7 mouse cellular contexts compared by ENCODE assay signal in the genomic region with DNA sequence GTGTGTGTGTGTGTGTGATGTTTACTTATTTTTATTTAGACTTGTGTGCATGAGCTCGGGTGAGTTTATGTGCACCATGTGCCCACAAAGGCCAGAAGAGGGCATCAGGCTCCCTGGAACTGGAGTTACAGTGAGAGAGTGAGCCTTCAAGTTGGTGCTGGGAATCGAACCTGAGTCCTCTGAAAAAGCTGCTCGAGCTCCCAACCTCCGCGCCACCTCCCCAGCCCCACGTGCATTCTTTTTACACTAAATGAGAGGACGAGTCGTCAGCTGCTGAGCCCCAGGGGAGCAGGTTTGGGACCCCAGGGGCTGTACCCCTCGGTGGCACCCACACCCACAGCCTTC. TPM values are rescaled to one million over a fixed set of nuclear protein-coding genes. Genes with fewer than 3 reads are reported as not detected.
DNase-seq lines count a peak whose midpoint lies in the region; ATAC-seq and TF ChIP-seq lines count a peak whose summit lies in the region.

No protein-coding gene starts in this region.

- H3K9ac ChIP-seq in lung, postnatal 0 days (replicated peaks; ENCODE audit: low read depth): peak overlapping the region; percentile 60
- H3K9ac ChIP-seq in embryonic facial prominence, embryonic 11.5 days (replicated peaks; ENCODE audit: low read length): peak overlapping the region; percentile 67

- DNase-seq in lung, postnatal 0 days (ENCODE audit: low spot score): no peak
- DNase-seq in lung, postnatal 4 days: no peak
- no peak for DNase-seq in embryonic facial prominence, embryonic 11.5 days (ENCODE audit: low spot score)
- no peak for DNase-seq in limb, embryonic 10.5 days (ENCODE audit: low spot score)
- DNase-seq in adrenal gland, postnatal 14 days: no peak
- no peak for DNase-seq in adrenal gland, postnatal 36 days

- peaks cover 13% of the 10 kb centered on the region; the same call in 1 of the 2 replicates for H3K4me1 ChIP-seq in lung, postnatal 0 days (ENCODE audit: insufficient read depth, low read depth, low read length)
- H3K4me1 ChIP-seq in embryonic facial prominence, embryonic 11.5 days (ENCODE audit: control insufficient read depth, insufficient read depth, low read length): no peaks in the 10 kb centered on the region; the same call in 1 of the 2 replicates
- peaks cover 33% of the 10 kb centered on the region for H3K4me1 ChIP-seq in limb, embryonic 10.5 days
- peaks cover 16% of the 10 kb centered on the region for H3K4me1 ChIP-seq in olfactory bulb, adult 2 months (ENCODE audit: control insufficient read depth, insufficient read depth, low read length)

- 0 out of 2 replicates have a peak, but pooled peaks have one; percentile 4 for TF ChIP-seq CTCF in lung, postnatal 0 days (IDR thresholded peaks at IDR 0.05)
- TF ChIP-seq CTCF in olfactory bulb, adult 2 months (IDR thresholded peaks at IDR 0.05; ENCODE audit: insufficient read depth, low read depth, low read length): no peak

- peaks cover 10% of the 10 kb centered on the region; the same call in 1 of the 2 replicates for H3K36me3 ChIP-seq in lung, postnatal 0 days (ENCODE audit: insufficient read depth, low read length)
- no peaks in the 10 kb centered on the region for H3K36me3 ChIP-seq in embryonic facial prominence, embryonic 11.5 days (replicated peaks; ENCODE audit: control insufficient read depth, insufficient read depth, low read depth, low read length)
- H3K36me3 ChIP-seq in limb, embryonic 10.5 days: peaks cover 41% of the 10 kb centered on the region

- peak overlapping the region; percentile 88 for H3K27ac ChIP-seq in lung, postnatal 0 days (ENCODE audit: low read length)
- H3K27ac ChIP-seq in embryonic facial prominence, embryonic 11.5 days (replicated peaks; ENCODE audit: low read depth, low read length): peak overlapping the region; percentile 79
- H3K27ac ChIP-seq in limb, embryonic 10.5 days: peak overlapping the region; percentile 96
- peak overlapping the region; percentile 100 for H3K27ac ChIP-seq in olfactory bulb, adult 2 months (ENCODE audit: insufficient read depth, low read depth, low read length)

- peak overlapping the region; percentile 69 for H3K4me3 ChIP-seq in lung, postnatal 0 days (ENCODE audit: low read depth, low read length)
- H3K4me3 ChIP-seq in embryonic facial prominence, embryonic 11.5 days (ENCODE audit: low read depth, low read length): peak overlapping the region; percentile 85
- H3K4me3 ChIP-seq in limb, embryonic 10.5 days: peak overlapping the region; percentile 89
- peak overlapping the region; percentile 67 for H3K4me3 ChIP-seq in olfactory bulb, adult 2 months (ENCODE audit: insufficient read depth, low read depth, low read length)

- H3K9me3 ChIP-seq in lung, postnatal 0 days (ENCODE audit: low read length): no peaks in the 10 kb centered on the region
- H3K9me3 ChIP-seq in embryonic facial prominence, embryonic 11.5 days (replicated peaks; ENCODE audit: control insufficient read depth, low read length): no peaks in the 10 kb centered on the region
- no peaks in the 10 kb centered on the region for H3K9me3 ChIP-seq in limb, embryonic 10.5 days (replicated peaks)

- no peak for ATAC-seq in lung, postnatal 0 days
- peak; percentile 12; the same call in 1 of the 2 replicates for ATAC-seq in embryonic facial prominence, embryonic 11.5 days (replicated peaks; ENCODE audit: insufficient number of reproducible peaks, low FRiP score, low TSS enrichment, low read depth)

- TF ChIP-seq EP300 in lung, postnatal 0 days (IDR thresholded peaks at IDR 0.05): no peak

- WGBS in lung, postnatal 0 days: 5% methylated on average over 9 of the region's 9 CpGs
- 9% methylated on average over 9 of the region's 9 CpGs for WGBS in embryonic facial prominence, embryonic 11.5 days
- 11% methylated on average over 9 of the region's 9 CpGs for WGBS in limb, embryonic 10.5 days
- WGBS in olfactory bulb, adult 2 months: 2% methylated on average over 9 of the region's 9 CpGs

- no peaks in the 10 kb centered on the region for H3K27me3 ChIP-seq in lung, postnatal 0 days (replicated peaks; ENCODE audit: insufficient read depth, low read length)
- H3K27me3 ChIP-seq in embryonic facial prominence, embryonic 11.5 days (ENCODE audit: control insufficient read depth, insufficient read depth, low read length): no peaks in the 10 kb centered on the region
- no peaks in the 10 kb centered on the region for H3K27me3 ChIP-seq in limb, embryonic 10.5 days (ENCODE audit: low read depth, poor library complexity, severe bottlenecking)

- TF ChIP-seq POLR2A in olfactory bulb, adult 2 months (IDR thresholded peaks at IDR 0.05; ENCODE audit: insufficient read depth, low read depth, low read length): no peak

- H3K4me2 ChIP-seq in lung, postnatal 0 days (replicated peaks; ENCODE audit: low read depth, low read length): peak overlapping the region; percentile 76
- H3K4me2 ChIP-seq in embryonic facial prominence, embryonic 11.5 days (ENCODE audit: low read depth, low read length): peak overlapping the region; percentile 57

RNA-seq across cellular contexts. Expression of a gene that starts 0.5 kb away (rescaled TPM):
- polyA plus RNA-seq in lung, postnatal 0 days (2015; fragmentation: Nextera tagmentation; extraction: Ambion mirVana): 11.1 and 11.2 TPM in 2 replicates
- polyA plus RNA-seq in embryonic facial prominence, embryonic 11.5 days (2014; fragmentation: Nextera tagmentation; extraction: Ambion mirVana): 7.9 and 10.5 TPM in 2 replicates
- polyA plus RNA-seq in limb, embryonic 10.5 days (2016; fragmentation: Nextera tagmentation; extraction: Ambion mirVana): 7.6 and 10.3 TPM in 2 replicates
- polyA plus RNA-seq in olfactory bulb, adult 2 months (2012; ENCODE audit: insufficient read depth, insufficient read length, low replicate concordance, missing spikeins): not detected in 2 replicates
- 9.8 and 11.9 TPM in 2 replicates for total RNA-seq in adrenal gland, postnatal 14 days (2021)
- 10 to 100 TPM; 11.1 to 11.4 TPM for total RNA-seq in adrenal gland, postnatal 36 days (2021)

RNA-seq across cellular contexts. Expression of a gene that starts 0.8 kb away (rescaled TPM):
- 10.8 and 12.6 TPM in 2 replicates for polyA plus RNA-seq in lung, postnatal 0 days (2015; fragmentation: Nextera tagmentation; extraction: Ambion mirVana)
- 19.5 and 21.4 TPM in 2 replicates for polyA plus RNA-seq in embryonic facial prominence, embryonic 11.5 days (2014; fragmentation: Nextera tagmentation; extraction: Ambion mirVana)
- polyA plus RNA-seq in limb, embryonic 10.5 days (2016; fragmentation: Nextera tagmentation; extraction: Ambion mirVana): 22.1 and 24.3 TPM in 2 replicates
- not detected in 2 replicates for polyA plus RNA-seq in olfactory bulb, adult 2 months (2012; ENCODE audit: insufficient read depth, insufficient read length, low replicate concordance, missing spikeins)
- 22.4 and 25.6 TPM in 2 replicates for total RNA-seq in adrenal gland, postnatal 14 days (2021)
- total RNA-seq in adrenal gland, postnatal 36 days (2021): 10 to 100 TPM; 17.5 to 18.8 TPM

RNA-seq across cellular contexts. Expression of a gene that starts 25.8 kb away (rescaled TPM):
- polyA plus RNA-seq in lung, postnatal 0 days (2015; fragmentation: Nextera tagmentation; extraction: Ambion mirVana): 0.08 and 0.20 TPM in 2 replicates
- polyA plus RNA-seq in embryonic facial prominence, embryonic 11.5 days (2014; fragmentation: Nextera tagmentation; extraction: Ambion mirVana): 0.20 TPM in 1 of 2 replicates, not detected in the other
- not detected in 2 replicates for polyA plus RNA-seq in limb, embryonic 10.5 days (2016; fragmentation: Nextera tagmentation; extraction: Ambion mirVana)
- polyA plus RNA-seq in olfactory bulb, adult 2 months (2012; ENCODE audit: insufficient read depth, insufficient read length, low replicate concordance, missing spikeins): not detected in 2 replicates
- not detected in 2 replicates for total RNA-seq in adrenal gland, postnatal 14 days (2021)
- not detected for total RNA-seq in adrenal gland, postnatal 36 days (2021)
